Mouse (Mus musculus) stomach, embryonic 15.5 days (tissue): ENCODE data around the gene Gm49358. TPM values are rescaled to one million over a fixed set of nuclear protein-coding genes. Genes with fewer than 3 reads are reported as not detected.

Experiments
- polyA plus RNA-seq: library from polyadenylated mRNA; unstranded; fragments of >200 nt; fragmentation: Nextera tagmentation; extraction: Ambion mirVana; gene quantifications from 2 replicates; pipeline ENCODE4 v1.2.1, GENCODE M21; 2015

The Gm49358 gene
- polyA plus RNA-seq, 1 experiment from 2014 or later: not detected

Other genes starting within 250 kb of the Gm49358 start
- 662 and 751 TPM in 2 replicates for gene Hsp90b1, start 58.5 kb upstream of the Gm49358 start, polyA plus RNA-seq
- gene Ttc41, start 58.2 kb upstream of the Gm49358 start, polyA plus RNA-seq: 1.6 and 1.7 TPM in 2 replicates
- gene Nt5dc3, start 15.0 kb downstream of the Gm49358 start, polyA plus RNA-seq: 1.5 and 1.8 TPM in 2 replicates
- 3.3 and 5.0 TPM in 2 replicates for gene Stab2, start 244.1 kb downstream of the Gm49358 start, polyA plus RNA-seq